Mouse (Mus musculus): ENCODE measurements around the gene Olfr20.

DNA sequence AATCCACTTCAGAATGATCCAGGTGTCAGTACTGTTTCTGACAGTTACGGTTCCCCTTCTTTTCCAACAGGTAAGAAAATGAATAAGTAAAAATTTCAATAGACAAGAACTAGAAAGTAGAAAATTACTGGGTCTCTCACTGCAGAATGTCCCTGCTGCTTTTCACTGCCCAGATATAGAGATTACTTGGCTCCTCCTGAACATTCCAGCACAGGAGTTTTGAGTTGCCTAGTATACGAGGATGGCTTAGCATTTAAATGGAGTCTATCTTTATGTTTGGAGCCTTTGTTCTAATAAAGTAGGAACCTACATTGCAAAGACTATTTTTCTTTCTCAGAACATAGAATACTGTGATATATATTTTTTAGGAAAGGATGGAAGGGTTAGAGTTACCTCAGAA lies 17.2 kb upstream of the Olfr20 start:
- TF ChIP-seq POLR2A (IDR thresholded peaks at IDR 0.05; ENCODE audit: control insufficient read depth, extremely low read depth, insufficient read depth, low read length, poor library complexity) (no peak), CTCF (IDR thresholded peaks at IDR 0.05; ENCODE audit: borderline replicate concordance, control insufficient read depth, extremely low read depth, insufficient read depth, low read length, poor library complexity) (no peak)

Measured in thymus, adult 2 months (tissue).